Mouse (Mus musculus) limb, embryonic 14.5 days (tissue): ENCODE results near the gene Ceacam12. TPM values are rescaled to one million over a fixed set of nuclear protein-coding genes. Genes with fewer than 3 reads are reported as not detected.
"Not testable (repeated sequence)": the region's sequence is repeated elsewhere in the genome, so short reads cannot be mapped to it uniquely, and the experiment has no call there.

ENCODE experiments used
- ATAC-seq: fragments of 200-750 bp; cut with Nextera tagmentation; 2 replicates; pipeline ENCODE4 v1.8.0; 2017; ENCODE audit warnings: low read depth, moderate number of reproducible peaks, moderate TSS enrichment; ENCODE audit not compliant: low FRiP score
- DNase-seq: peaks from one replicate; pipeline ENCODE4 v3.0.0-alpha.2; 2015; ENCODE audit warnings: low spot score
- H3K27ac ChIP-seq: fragments of 300-500 bp; sonication (generic); replicated peaks from 2 replicates; pipeline ENCODE4 v1.5.1; 2014; ENCODE audit warnings: low read depth, mild to moderate bottlenecking, low read length, moderate library complexity, mixed read lengths
- H3K27me3 ChIP-seq: fragments of 300-500 bp; sonication (generic); 2 replicates; pipeline ENCODE4 v1.6.1; 2014; ENCODE audit warnings: low read length, mixed read lengths; ENCODE audit not compliant: control insufficient read depth, insufficient read depth
- H3K36me3 ChIP-seq: fragments of 300-500 bp; sonication (generic); 2 replicates; pipeline ENCODE4 v1.6.1; 2014; ENCODE audit warnings: mild to moderate bottlenecking, low read length, moderate library complexity, mixed read lengths; ENCODE audit not compliant: control insufficient read depth, insufficient read depth
- H3K4me1 ChIP-seq: fragments of 300-500 bp; sonication (generic); 2 replicates; pipeline ENCODE4 v1.6.1; 2014; ENCODE audit warnings: antibody characterized with exemption, low read length, mixed read lengths; ENCODE audit not compliant: control insufficient read depth, insufficient read depth
- H3K4me2 ChIP-seq: fragments of 300-500 bp; sonication (generic); replicated peaks from 2 replicates; pipeline ENCODE4 v1.6.1; 2014; ENCODE audit warnings: low read depth, mild to moderate bottlenecking, low read length, moderate library complexity; ENCODE audit not compliant: severe bottlenecking
- H3K4me3 ChIP-seq: fragments of 300-500 bp; sonication (generic); replicated peaks from 2 replicates; pipeline ENCODE4 v1.5.1; 2014; ENCODE audit warnings: low read length
- H3K9ac ChIP-seq: fragments of 300-500 bp; sonication (generic); 2 replicates; pipeline ENCODE4 v1.6.1; 2014; ENCODE audit warnings: mild to moderate bottlenecking, low read depth, low read length, moderate library complexity; ENCODE audit not compliant: severe bottlenecking
- H3K9me3 ChIP-seq: fragments of 300-500 bp; sonication (generic); 2 replicates; pipeline ENCODE4 v1.6.1; 2016; ENCODE audit warnings: low read length; ENCODE audit not compliant: control insufficient read depth
- POLR2A ChIP-seq: fragments of 200-500 bp; IDR thresholded peaks from 2 replicates; pipeline ENCODE4 v1.8.0; 2012; ENCODE audit warnings: inconsistent platforms, mild to moderate bottlenecking, moderate library complexity, borderline replicate concordance; ENCODE audit not compliant: insufficient read depth, insufficient read length; ENCODE audit errors: extremely low read depth
- WGBS: fragments of 180-500 bp; shearing (Covaris S2); extraction: QIAGEN DNeasy Blood & Tissue Kit; methylation state at CpG from one replicate; pipeline ENCODE4 v1.1.7; 2014; 5-methylcytosine and 5-hydroxymethylcytosine counted together
- microRNA-seq: library from miRNA; unstranded; fragments of <30 nt; microRNA quantifications from one replicate; pipeline ENCODE4, GENCODE M21; 2016
- polyA plus RNA-seq, 2 experiments: library from polyadenylated mRNA; depleted of rRNA in 1 of 2; stranded (reverse) in 1 of 2; unstranded in 1 of 2; fragments of >200 nt; fragmentation: Nextera tagmentation in 1 of 2; extraction: Ambion mirVana in 1 of 2; gene quantifications; 2 replicates each; pipeline versions ENCODE4 v1.2.1 to v1.2.3; 2012 to 2014

Gene Ceacam12
- polyA plus RNA-seq (2012; rRNA removed) = 0.26 TPM in 1 of 2 replicates, not detected in the other
- polyA plus RNA-seq (2014; fragmentation: Nextera tagmentation; extraction: Ambion mirVana) = not detected in 2 replicates

DNA sequence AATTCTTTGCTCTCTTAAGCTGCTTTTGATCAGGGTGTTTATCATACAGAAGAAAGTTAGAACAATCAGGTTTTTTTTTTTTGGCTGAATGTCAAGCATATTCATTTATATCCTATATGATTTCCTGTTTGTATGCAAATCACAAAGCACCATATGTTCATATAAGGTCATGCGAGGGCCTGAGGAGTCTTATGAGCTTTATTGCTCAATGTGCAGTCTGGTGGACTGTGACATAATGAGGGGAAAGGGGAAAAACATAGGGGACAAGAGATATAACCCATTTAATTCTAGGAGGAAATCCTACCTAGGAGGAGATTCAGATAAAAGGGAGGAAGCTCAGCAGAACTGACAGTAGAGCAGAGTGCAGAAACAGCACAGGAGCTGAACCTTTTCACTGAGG is at the start of gene Ceacam12:
Gene Ceacam12, plus strand, starts transcription at position 301 of the 400 bp plus-strand sequence.
- TF ChIP-seq POLR2A = no peak
- Histone ChIP-seq H3K36me3 (no peaks in the 10 kb centered on the region), H3K4me2 (no peak within 1 kb of the TSS), H3K4me3 (no peak within 1 kb of the TSS), H3K9ac (no peak within 1 kb of the TSS), H3K9me3 (peaks cover 15% of the 10 kb centered on the region; the same call in 1 of the 2 replicates), H3K27me3 (no peaks in the 10 kb centered on the region), H3K27ac (no peak within 1 kb of the TSS), H3K4me1 (no peaks in the 10 kb centered on the region)
- WGBS = 72% methylated on average over 1 of the region's 1 CpGs
- no peak for DNase-seq
- ATAC-seq = no peak

DNA sequence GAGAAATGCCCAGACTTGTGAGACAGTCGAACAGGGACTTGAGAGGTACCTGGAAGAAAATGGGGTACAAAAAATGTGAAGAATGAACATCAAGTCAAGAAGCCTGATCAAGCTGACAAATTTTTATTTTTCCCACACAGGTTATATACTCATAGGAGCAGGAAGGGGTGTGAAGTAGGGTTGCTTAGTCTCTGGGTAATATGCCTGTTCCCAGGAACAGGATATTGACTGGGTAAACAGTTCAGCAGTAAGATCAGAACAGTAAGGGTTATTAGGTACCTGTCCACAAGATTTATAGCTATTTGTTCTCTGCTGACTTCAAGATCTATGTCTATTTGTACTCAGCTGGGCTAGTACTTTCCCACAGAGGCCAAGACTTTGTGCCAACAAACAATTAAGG is 8.1 kb downstream of the Ceacam12 start:
- H3K4me1 ChIP-seq, H3K27me3 ChIP-seq, H3K9ac ChIP-seq, H3K36me3 ChIP-seq, H3K4me3 ChIP-seq, H3K27ac ChIP-seq, DNase-seq, H3K4me2 ChIP-seq, ATAC-seq: not testable (repeated sequence)
- 64% methylated on average over 1 of the region's 1 CpGs for WGBS
- peaks cover 25% of the 10 kb centered on the region for H3K9me3 ChIP-seq

DNA sequence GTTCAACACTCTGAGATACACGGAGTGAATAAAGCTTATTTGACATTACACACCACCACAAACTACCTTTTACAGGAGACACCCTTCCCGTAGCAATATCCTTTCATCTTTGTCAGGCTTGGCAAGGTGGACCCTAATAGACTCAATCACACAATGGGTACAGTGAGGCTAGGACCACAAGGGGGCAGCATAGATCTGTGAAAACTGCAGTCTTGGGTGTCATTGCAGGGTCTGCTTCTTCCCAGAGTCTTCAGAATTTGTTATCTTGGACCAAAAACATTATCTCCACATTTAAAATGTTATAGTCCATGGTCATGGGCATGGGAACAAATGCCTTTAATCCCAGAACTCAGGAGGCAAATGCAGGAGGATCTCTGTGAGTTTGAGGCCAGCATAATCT is 35.1 kb downstream of the Ceacam12 start:
- H3K4me3 ChIP-seq = no peak overlapping the region

More for the DNA sequence above, 35.1 kb downstream of the Ceacam12 start:
- H3K36me3 ChIP-seq = no peaks in the 10 kb centered on the region
- DNase-seq (no peak), ATAC-seq (no peak)
- H3K9me3 ChIP-seq = peaks cover 20% of the 10 kb centered on the region
- H3K4me2 ChIP-seq = no peak overlapping the region
- H3K27ac ChIP-seq = no peak overlapping the region
- no peaks in the 10 kb centered on the region for H3K4me1 ChIP-seq
- no peaks in the 10 kb centered on the region for H3K27me3 ChIP-seq
- H3K9ac ChIP-seq = no peak overlapping the region
- no peak for TF ChIP-seq POLR2A
- WGBS = 47% methylated on average over 2 of the region's 2 CpGs

Small RNA genes lying within 50 kb of the gene (microRNA-seq; reads per million reads assigned to microRNA genes)
- not detected for gene Gm22414

Other genes starting within 250 kb of the Ceacam12 start
- 0.10 and 0.14 TPM in 2 replicates for gene Gm5155, start 194.2 kb upstream of the Ceacam12 start, polyA plus RNA-seq (2012; rRNA removed)
- gene Gm5155, start 194.2 kb upstream of the Ceacam12 start, polyA plus RNA-seq (2014; fragmentation: Nextera tagmentation; extraction: Ambion mirVana) = not detected in 2 replicates
- gene Ceacam11, start 93.8 kb upstream of the Ceacam12 start, polyA plus RNA-seq (2012; rRNA removed) = 0.64 and 0.77 TPM in 2 replicates
- gene Ceacam11, start 93.8 kb upstream of the Ceacam12 start, polyA plus RNA-seq (2014; fragmentation: Nextera tagmentation; extraction: Ambion mirVana) = not detected in 2 replicates
- 0.09 and 0.24 TPM in 2 replicates for gene Ceacam13, start 56.0 kb upstream of the Ceacam12 start, polyA plus RNA-seq (2012; rRNA removed)
- not detected in 2 replicates for gene Ceacam13, start 56.0 kb upstream of the Ceacam12 start, polyA plus RNA-seq (2014; fragmentation: Nextera tagmentation; extraction: Ambion mirVana)
- not detected in 2 replicates for gene Igfl3, start 110.6 kb downstream of the Ceacam12 start, polyA plus RNA-seq (2012; rRNA removed)
- gene Igfl3, start 110.6 kb downstream of the Ceacam12 start, polyA plus RNA-seq (2014; fragmentation: Nextera tagmentation; extraction: Ambion mirVana) = not detected in 2 replicates
- 0.23 and 0.38 TPM in 2 replicates for gene Mill1, start 179.4 kb downstream of the Ceacam12 start, polyA plus RNA-seq (2012; rRNA removed)
- gene Mill1, start 179.4 kb downstream of the Ceacam12 start, polyA plus RNA-seq (2014; fragmentation: Nextera tagmentation; extraction: Ambion mirVana) = 0.28 and 0.37 TPM in 2 replicates